Mouse (Mus musculus) megakaryocyte-erythroid progenitor cell, adult 5-6 weeks (primary cell): ENCODE measurements around the gene Vwc2. TPM values are rescaled to one million over a fixed set of nuclear protein-coding genes. Genes with fewer than 3 reads are reported as not detected.

ENCODE experiments used
- ATAC-seq: replicated peaks from 2 replicates; pipeline ENCODE4 v1.8.0; 2016; ENCODE audit warnings: mild to moderate bottlenecking, inconsistent platforms; ENCODE audit not compliant: severe bottlenecking, poor library complexity, low FRiP score, low TSS enrichment
- total RNA-seq, 2 experiments: library from RNA; stranded (forward) in 1 of 2; stranded (reverse) in 1 of 2; fragments of 200-1000, 215-1000 nt in 1 of 2; fragments of >200 nt in 1 of 2; fragmentation: Nextera tagmentation in 1 of 2; gene quantifications; 2 replicates each; pipeline ENCODE4 v1.2.3; 2014 to 2017

Gene Vwc2
- total RNA-seq (2014; fragmentation: Nextera tagmentation) (not detected in 2 replicates), total RNA-seq (2017) (not detected in 2 replicates)

DNA sequence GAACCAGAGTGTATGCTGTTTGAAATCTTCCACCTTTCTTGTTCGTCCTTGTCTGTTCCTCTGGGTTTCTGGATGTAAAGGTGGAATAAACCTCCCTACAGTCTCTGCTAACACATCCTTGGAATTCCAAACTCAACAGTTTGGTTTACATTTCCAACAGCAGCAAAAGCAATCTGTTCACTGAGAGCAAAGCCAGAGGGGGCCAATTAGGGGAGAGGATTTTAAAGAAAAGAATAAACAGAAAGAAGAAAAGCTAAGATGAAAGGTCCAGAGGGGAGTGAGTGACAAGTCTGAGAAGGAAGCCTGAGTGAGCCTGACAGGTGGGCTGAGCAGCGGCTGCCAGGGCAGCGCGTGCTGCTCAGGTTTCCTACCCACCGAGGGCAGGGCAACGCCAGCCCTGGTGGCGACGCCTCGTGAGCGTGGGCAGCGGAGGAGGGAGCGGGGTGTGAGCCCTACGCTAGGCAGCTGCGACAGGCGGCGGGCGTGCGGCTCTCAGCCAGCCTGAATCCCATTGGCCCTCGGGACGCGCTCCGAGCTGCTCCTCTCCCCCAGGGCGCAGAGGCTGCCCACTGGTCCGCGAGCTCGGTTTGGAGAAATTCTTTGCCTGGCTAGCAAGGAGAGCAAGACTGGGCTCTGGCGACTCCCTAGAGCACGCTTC, at the start of gene Vwc2:
TSS of gene Vwc2 (plus strand) at position 648 of the 658 bp plus-strand sequence.
- ATAC-seq, result no peak

DNA sequence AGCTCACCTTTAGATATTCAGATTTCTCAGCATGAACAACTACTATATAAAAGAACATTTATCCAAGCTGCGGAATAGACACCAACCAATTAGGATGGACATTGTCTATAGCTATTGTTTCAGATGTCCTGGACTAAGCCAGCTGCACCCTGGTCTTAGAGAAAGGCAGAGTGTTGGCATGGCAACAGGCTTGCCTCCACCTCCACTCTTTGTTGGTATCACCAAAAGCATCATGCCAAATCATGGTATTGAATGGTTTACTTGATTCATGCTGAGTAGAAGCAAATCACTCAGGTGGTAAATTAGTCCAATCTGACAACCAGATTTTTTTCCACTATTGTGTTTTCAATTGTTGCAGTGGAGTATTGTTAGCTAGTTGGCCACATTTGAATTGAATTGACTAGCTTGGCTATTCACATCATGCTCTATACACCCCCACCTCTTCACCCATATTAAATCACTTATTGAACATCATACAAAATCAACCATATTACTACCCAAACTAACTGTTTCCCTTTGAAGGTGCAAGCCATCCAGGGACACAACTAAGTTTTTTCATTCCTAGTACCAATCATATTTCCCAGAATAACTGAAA, 25.8 kb upstream of the Vwc2 start:
- no peak for ATAC-seq

DNA sequence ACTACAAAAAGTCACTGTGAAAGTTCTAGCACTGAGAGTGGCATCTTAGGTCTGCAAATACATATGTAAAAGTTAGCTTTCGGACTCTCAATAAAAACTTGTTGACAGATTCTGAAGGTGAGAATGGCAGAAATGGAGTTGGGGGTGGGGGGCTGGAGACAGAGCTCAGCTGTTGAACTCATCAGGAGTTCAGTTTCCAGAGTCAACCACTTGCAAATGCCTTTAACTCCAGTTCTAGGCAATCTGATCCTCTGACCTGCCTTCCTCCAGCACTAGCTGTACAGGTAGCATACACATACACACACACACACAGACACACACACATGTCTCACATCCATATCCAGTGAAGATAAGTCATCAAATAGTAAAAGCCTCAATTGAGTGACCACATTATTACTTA, 16.4 kb upstream of the Vwc2 start:
- ATAC-seq, result no peak

DNA sequence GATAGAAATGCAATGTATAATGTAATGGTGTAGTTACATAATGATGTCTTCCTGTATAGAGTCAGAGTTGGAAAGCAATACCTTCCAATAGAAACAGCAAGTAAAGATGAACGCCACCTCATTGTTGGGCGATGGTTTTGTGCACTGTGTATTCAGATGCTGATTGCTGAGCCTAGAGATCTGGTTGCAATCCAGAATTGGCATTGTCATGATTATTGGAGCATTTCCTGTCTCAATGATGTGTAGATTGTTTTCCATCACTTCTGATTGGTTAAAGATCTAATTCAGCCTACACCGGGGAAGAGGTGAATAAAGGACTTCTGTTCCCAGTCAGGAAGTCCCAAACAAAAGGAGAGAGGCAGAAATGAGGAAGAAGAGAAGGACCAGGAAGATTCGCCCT, 15.7 kb upstream of the Vwc2 start:
- ATAC-seq, result no peak

DNA sequence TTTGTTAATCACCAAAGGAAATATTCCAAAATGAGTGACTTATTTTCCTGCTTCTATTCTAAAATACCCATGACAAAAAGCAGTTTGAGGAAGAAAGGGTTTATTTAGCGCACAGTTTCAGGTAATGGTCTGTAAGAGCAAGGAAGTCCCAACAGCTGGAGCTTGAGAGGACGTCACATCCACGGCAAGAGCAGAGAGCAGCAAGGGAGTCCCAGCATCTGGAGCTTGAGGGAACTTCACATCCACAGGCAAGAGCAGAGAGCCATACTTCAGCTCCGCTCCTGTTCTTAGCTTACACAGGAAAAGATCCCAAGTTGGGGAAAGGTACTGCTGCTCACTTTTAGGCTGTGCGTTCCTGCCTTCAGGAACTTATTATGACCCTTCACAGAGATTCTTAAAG, 15.0 kb upstream of the Vwc2 start:
- no peak for ATAC-seq

DNA sequence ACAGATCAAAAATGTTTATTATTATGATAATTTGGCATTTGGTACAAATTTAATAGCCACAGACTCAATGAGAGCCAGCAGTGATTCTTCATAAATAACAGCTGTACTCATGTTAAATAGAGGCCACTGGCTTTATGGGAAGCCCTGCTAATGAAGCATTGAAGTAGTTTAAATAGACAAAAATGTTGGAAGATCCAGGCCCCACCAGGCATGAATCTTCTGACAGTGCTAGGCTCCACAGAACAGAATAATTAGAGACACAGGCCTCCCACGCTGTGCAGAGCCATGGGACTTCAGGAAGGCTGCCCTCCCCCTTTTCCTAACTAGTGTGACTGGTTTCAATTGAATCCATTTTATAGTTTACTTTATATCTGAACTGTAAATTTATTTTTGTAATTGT, 11.8 kb upstream of the Vwc2 start:
- no peak for ATAC-seq

DNA sequence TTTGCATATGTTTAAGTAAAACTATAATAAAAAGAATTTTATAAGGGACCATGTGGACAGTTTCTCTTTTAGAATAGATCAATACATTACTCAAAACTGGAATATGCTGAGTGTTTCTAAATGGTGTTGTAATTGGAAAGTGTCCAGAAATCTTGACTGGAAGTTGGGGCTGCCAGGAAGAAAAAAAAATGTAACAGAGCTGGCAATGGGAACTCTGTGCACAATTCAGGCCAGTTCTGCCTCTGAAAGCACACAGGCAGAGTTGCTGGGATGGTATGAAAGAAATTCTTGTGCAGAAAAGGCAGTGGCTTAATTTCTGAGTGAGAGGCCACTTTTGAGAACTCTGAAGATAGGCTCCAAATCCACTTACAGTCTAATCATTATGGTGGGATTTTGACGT, 11.4 kb upstream of the Vwc2 start:
- ATAC-seq, result no peak

DNA sequence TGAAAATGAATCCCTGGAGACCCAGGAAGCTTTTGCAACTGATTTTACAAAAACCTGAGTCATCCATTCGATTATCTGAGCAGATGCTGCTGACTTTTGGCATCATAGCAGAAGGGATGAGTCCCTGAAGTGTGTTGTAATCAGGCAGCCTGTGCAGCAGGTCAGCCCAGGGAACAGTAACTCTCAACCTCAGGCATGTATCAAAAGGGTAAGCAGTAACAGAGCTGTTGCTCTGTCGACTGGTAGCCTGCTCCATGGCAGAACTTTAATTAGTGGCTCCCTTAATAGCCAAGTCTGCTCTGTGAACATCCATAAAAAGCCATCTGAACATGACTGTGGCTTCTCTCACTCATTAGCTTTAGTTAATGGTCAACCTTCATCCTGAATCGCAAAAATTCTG, 5.1 kb upstream of the Vwc2 start:
- no peak for ATAC-seq

DNA sequence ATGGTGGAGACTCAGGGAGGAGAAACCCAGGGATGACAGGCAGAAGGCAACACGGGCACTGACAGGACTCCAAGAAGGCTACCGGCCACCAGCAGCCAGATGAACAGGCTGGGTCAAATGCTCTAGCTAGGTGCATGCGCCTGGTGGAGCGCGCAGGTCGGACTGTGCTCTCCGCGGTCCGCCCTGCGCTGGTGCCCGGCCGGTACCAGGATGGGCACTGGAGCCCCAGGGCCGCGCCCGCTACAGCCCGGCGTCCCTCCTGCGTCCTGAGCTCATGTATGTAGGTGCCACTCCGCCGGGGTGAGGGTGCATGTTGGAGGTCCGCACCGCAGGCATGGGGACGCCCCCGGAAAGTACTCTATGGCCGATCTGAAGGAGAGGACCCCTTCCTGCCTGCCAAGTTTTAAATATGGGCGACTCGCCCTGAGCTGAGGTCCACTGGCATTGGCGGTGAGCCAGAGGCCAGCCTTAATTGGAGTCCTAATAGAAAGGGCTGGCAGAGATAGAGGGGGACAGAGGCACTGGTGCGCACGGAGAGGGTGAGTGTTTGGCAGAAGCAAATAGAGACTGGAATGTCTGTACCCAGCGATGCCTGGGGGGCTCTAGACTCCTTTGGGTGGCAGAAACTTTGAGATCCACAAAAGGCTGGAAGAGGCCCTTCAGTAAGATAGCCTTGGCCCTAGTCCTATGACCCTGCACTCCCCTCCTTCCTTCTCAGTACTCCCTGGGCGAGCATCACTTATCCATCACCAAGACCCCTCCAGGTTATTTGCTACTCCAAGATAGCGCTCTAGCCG, 409 bp downstream of the Vwc2 start:
- ATAC-seq, result no peak

DNA sequence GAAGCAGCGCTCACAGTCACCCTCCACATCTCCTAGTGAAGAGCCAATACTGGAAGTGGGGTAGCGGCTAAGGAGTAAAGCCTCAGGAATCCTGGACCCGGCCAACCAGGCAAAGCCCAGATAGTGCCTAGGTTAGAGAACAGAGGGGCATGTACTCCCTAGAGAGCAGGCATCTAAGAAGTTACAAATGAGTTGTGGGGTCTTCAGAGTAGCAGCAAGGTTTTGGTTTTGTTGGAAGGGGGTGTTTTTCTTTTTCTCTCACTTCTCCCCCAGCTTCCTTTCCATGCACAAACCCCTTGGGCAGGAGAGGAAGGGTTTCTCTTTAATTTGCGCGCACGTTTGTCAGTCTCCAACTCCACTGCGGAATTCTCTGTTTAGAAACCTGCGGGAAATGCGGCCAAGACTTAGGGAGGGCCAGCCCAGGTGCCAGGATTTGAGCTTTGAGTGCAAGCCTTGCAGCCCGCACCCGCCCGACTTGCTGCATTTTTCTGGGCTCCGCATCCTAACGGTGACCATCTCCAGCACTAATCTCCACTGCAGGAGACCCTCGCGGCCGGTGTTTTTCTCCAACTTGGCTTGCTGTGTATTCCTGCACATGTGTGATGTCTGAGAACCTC, 1.1 kb downstream of the Vwc2 start:
- ATAC-seq, result no peak

DNA sequence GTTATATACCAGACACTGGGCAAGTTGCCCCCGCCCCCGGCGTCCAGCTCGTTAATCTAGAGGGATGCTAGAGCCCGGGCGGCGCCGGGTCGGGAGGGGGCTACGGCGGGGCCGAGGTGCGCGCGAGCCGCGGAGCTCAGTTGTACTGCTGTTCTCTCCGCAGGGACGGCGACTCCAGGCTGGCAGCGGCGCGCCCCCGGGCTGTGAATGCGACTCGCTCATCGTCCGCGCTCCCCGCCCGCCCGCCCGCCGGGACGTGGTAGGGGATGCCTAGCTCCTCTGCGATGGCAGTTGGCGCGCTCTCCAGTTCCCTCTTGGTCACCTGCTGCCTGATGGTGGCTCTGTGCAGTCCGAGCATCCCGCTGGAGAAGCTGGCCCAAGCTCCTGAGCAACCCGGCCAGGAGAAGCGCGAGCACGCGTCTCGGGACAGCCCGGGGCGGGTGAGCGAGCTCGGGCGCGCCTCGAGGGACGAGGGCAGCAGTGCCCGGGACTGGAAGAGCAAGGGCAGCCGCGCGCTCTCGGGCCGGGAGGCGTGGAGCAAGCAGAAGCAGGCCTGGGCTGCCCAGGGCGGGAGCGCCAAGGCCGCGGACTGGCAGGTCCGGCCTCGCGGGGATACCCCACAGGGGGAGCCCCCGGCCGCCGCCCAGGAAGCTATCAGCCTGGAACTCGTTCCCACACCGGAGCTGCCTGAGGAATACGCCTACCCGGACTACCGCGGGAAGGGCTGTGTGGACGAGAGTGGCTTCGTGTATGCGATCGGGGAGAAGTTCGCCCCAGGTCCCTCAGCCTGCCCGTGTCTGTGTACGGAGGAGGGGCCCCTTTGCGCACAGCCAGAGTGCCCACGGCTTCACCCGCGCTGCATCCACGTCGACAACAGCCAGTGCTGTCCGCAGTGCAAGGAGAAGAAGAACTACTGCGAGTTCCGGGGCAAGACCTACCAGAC, 1.9 kb downstream of the Vwc2 start:
- no peak for ATAC-seq

DNA sequence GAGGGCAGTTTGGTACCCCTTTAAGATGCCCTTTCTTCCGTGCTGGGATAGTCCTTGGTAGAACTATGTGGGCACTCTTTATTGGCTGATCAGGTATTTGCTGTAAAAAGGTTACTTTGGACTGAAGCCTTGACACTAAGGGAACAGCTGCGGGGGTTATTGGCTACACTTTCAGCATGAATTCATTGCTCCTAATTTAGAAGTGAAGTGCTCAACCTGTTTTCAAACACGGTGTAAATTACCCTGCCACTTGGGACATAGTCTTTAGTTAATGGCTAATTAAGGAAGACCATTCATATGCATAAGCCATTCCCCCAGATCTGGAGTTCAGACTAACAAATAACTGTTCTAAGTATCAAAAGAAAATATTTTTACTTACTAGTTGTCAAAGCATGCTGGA, 2.7 kb downstream of the Vwc2 start:
- ATAC-seq, result no peak

DNA sequence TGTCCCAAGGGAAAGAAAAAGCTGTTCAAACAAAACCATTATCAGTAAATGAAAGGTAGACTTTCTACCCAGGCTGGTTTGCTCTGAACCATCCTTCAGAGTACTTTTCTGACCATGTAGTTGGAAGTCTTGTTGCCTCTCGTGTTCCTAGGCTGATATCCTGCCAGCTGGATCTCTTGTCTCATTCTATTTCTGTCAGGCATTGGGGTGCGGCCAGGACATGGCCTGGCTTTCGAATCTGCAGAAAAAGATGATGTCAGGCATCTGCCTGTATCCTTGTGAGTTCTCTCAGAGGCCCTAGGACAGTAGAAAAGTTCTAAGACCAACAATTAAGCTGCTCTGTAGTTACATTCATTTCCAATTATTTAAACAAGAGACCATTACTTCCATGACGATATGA, 8.8 kb downstream of the Vwc2 start:
- no peak for ATAC-seq

DNA sequence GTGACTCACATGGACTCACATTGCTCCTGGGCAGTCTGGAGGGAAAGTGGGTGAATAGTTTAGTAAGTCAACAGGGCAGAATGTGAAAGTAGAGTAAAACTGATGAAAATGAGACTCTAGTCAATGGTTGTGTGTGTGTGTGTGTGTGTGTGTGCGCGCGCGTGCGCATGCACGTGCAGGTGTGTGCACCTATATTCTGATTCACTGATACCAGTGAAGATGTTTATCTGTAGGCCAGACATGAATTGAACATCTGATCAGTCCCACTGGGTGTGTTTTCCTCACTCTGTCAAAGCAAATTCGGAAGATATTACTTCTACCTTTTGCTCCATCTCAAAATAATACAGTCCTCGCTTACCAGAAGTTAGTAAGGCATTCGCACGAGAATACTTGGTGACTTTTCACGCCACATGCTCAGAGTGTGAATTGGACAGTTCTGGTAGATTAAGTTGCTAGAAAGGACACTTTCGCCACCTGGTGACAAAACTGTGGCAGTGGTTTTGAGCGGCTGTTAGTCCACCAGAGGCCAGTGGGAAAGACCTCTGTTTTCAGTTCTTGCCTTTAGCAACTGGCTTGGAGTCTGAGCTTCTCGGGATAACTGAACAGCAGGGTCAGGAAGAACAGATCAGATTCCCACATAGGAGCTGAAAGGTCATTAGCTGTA, 17.5 kb downstream of the Vwc2 start:
- no peak for ATAC-seq

DNA sequence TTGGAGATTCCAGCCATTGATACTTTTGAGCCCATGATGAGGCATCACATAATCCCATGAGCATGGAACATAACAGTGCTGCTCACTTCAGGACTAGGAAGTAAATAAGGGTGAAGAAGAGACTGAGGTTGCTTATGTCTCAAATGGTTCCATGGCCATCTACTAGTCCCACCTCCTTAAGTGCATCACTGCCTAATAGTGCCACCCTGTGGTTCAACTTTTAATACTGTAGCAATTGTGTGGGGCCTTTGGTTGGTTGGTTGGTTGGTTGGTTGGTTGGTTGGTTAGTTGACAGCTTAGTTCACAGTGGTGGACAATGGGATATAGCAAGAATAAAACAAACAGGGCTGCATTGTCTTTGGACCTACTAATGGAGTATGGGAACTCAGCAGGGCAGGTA, 26.6 kb downstream of the Vwc2 start:
- no peak for ATAC-seq

DNA sequence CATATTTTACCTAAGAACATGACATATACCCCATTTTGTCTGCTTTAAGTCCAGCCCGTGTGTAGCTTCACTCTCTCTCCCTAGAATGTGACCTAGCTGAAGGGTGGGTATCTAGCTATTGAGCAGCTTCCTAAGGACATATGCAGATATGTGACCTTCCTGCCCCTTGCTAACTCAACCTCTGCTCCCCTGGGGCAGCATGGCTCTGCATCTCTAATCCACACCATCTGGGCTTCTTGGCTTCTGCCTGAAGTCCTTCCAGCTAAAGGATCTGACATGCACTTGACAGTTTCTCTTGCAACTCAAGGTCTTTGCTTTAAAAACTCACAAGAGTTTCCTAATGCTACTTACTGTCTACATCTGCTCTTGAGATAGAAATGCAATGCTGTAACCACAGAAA, 38.7 kb downstream of the Vwc2 start:
- ATAC-seq, result no peak

DNA sequence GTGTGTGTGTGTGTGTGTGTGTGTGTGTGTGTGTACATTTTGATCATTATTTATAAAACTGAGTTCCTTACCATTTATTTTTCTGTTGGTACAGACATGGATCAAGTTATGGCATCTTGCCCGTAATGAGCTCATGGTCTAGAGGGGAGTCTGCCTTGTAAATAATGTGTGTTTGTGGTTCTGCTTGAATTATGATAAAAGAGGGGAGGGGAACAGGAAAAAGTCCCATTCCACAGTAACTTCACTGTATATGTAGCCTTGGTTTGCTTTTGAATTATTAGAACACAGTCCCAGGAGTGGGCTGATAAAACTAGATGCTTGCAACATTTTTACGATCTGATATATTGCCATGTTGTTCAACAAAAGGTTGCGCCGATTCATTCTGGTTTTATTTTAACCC, 57.4 kb downstream of the Vwc2 start:
- no peak for ATAC-seq

DNA sequence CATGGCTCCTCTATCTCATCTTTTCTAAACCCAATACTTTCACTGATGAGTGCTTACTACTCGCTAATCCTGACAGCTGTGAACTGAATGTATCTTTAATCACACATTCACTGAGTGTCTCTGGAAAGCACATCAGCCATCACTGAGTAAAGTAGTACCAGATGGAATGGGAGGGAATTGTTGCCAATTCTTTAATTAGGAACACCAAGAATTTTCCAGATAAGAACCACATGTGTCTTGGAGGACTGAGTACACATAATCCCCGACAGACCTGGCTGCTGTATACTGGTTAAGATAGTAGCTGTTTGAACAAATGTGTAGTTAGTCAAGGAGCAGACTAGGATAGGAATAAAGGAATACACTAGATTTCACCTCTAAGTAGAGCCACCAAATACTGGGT, 61.2 kb downstream of the Vwc2 start:
- ATAC-seq, result no peak

DNA sequence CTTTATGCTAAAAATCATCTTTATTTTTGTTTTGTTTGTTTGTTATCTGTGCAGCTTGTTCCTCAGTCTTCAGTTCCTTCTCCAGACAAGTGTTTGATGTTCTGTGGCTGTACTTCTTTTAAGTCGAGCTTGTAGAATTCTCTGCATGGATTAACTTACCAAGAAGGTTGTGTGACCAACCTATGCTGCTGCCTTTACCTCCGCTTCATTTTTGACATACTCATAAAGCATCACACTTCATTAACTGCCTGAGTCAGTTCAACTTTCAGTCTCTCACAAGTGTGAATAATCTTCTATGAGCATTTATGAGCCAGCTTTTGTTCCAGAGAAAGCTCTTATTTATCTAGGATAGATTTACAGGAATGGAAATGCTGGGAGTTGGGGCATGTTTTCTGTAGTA, 68.7 kb downstream of the Vwc2 start:
- no peak for ATAC-seq
